Mouse (Mus musculus) kidney, adult 2 months (tissue): Measurements from ENCODE around the gene Hsh2d. TPM values are rescaled to one million over a fixed set of nuclear protein-coding genes. Genes with fewer than 3 reads are reported as not detected.
A peak's percentile ranks its signal among the peaks of the same experiment; 100 is the strongest.

Experiments
- DNase-seq: peaks from one replicate; pipeline ENCODE4 v3.0.0; 2021
- H3K27ac ChIP-seq: fragments of 200-500 bp; 2 replicates; pipeline ENCODE4 v1.5.1; 2012; ENCODE audit warnings: low read depth, low read length, control low read depth, inconsistent platforms; ENCODE audit not compliant: insufficient read depth
- H3K27me3 ChIP-seq: fragments of 200-500 bp; replicated peaks from 2 replicates; pipeline ENCODE4 v1.6.1; 2012; ENCODE audit warnings: mild to moderate bottlenecking, moderate library complexity, low read length, inconsistent platforms; ENCODE audit not compliant: control insufficient read depth, insufficient read depth
- H3K36me3 ChIP-seq: fragments of 200-500 bp; 2 replicates; pipeline ENCODE4 v1.6.1; 2012; ENCODE audit warnings: mild to moderate bottlenecking, moderate library complexity, low read length, inconsistent platforms; ENCODE audit not compliant: control insufficient read depth, insufficient read depth
- H3K4me1 ChIP-seq: fragments of 200-500 bp; 2 replicates; pipeline ENCODE4 v1.6.1; 2011; ENCODE audit warnings: low read length; ENCODE audit not compliant: control insufficient read depth, insufficient read depth
- H3K4me3 ChIP-seq: fragments of 200-500 bp; 2 replicates; pipeline ENCODE4 v1.5.1; 2011; ENCODE audit warnings: mild to moderate bottlenecking, low read depth, low read length, control low read depth; ENCODE audit not compliant: insufficient read depth
- CTCF ChIP-seq: fragments of 200-500 bp; conservative IDR thresholded peaks from 2 replicates; pipeline ENCODE4 v1.5.1; 2011; ENCODE audit warnings: low read depth, mild to moderate bottlenecking, control low read depth, low read length, moderate library complexity, mixed read lengths; ENCODE audit not compliant: insufficient read depth, insufficient read length
- POLR2A ChIP-seq: fragments of 200-500 bp; IDR thresholded peaks from one replicate; pipeline ENCODE4 v1.6.1; 2011; ENCODE audit warnings: low read depth, low read length, control low read depth
- WGBS: fragments of 180-500 bp; shearing (Covaris S2); methylation state at CpG from one replicate; pipeline ENCODE4 v1.1.7; 2018; 5-methylcytosine and 5-hydroxymethylcytosine counted together
- polyA plus RNA-seq: library from polyadenylated mRNA; depleted of rRNA; stranded (reverse); fragments of >200 nt; gene quantifications from 2 replicates; pipeline ENCODE4 v1.2.3, GENCODE M21; 2012

Gene Hsh2d
- polyA plus RNA-seq, 1 experiment = 1.9 TPM

DNA sequence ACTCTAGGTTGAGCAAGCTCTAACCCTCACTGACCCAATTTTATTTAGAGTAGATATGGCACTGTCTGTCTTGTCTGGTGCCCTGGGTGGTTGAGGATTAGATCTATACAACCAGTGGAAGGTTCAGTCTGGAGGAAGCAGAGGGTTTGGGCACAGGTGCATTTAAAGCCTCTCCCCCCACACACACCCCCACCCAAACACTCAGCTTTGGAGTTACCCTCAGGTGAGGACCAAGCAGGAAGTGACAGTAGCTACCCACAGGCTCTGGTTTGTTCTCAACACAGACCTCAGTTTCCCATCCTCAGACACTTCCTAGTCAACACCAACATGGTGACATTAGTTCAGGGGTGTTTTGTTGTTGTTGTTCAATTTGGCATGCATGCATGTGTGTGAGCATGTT is 26.6 kb upstream of the Hsh2d start:
- no peaks in the 10 kb centered on the region for H3K36me3 ChIP-seq
- peaks cover 15% of the 10 kb centered on the region for H3K4me1 ChIP-seq
- DNase-seq = no peak
- no peak overlapping the region for H3K27ac ChIP-seq
- H3K27me3 ChIP-seq = no peaks in the 10 kb centered on the region
- TF ChIP-seq CTCF (no peak), POLR2A (no peak)
- no peak overlapping the region for H3K4me3 ChIP-seq

DNA sequence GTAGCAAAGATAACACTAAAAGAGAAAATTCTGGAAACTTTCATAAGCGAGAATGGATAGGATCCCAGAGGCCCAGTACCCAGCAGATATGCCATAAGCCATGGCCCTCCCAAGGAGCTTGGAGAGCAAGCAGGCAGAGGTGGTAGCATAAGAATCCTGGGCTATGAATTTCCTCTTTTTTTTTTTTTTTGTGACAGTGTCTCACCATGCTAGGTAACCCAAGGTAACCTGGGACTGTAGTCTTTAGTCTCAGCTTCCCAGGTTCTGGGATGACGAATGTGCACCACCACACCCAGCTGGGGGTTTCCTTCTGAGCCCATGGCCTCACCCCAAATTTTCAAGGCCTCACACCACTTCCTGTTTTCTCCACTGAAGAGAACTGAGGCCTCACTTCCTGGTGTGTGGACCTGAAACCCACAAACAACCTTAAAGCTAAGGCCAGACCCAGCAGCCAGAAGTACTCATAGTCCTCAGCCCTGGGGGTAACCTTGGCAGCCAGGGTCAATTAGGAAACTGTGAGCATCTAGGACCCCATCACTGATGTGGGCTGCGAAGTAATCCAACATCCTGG is 20.3 kb upstream of the Hsh2d start:
- no peak for TF ChIP-seq CTCF
- no peak for TF ChIP-seq POLR2A
- H3K27ac ChIP-seq = peak overlapping the region; percentile 49; the same call in 1 of the 2 replicates
- H3K4me1 ChIP-seq = no peaks in the 10 kb centered on the region
- no peak for DNase-seq
- no peak overlapping the region for H3K4me3 ChIP-seq
- no peaks in the 10 kb centered on the region for H3K27me3 ChIP-seq
- WGBS = 94% methylated on average over 3 of the region's 3 CpGs
- H3K36me3 ChIP-seq = peaks cover under 1% of the 10 kb centered on the region

DNA sequence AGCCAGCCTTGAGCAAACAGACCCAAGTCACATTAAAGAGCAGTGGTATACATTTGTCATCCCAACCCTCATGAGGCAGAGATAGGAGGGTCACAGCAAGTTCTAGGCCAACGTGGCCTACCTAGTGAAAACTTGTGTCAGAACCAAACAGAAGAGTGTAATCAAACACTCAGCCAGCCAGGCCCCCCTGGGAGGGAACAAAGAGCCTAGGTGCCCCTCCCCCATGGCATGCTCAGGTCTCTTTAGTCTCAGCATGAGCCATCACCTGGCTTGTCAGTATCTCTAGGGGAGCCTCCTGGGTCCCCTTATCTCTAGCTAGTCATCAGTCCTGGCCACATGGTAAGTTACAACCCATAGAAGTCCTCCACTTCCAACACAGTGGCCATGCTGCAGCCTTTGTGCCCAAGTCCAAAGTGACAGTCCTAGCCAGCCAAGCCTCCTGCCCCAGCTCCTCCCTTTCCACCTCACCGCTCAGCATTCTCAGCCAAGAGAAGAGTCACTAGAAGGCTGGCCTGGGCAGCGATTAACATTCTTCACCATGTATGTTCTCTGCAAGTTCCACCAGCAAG is 19.7 kb upstream of the Hsh2d start:
- Histone ChIP-seq H3K4me3 (no peak overlapping the region), H3K27ac (peak overlapping the region; percentile 49; the same call in 1 of the 2 replicates), H3K4me1 (no peaks in the 10 kb centered on the region), H3K27me3 (no peaks in the 10 kb centered on the region), H3K36me3 (peaks cover 2% of the 10 kb centered on the region)
- 57% methylated on average over 3 of the region's 3 CpGs for WGBS
- no peak for TF ChIP-seq POLR2A
- DNase-seq = peak; percentile 89

DNA sequence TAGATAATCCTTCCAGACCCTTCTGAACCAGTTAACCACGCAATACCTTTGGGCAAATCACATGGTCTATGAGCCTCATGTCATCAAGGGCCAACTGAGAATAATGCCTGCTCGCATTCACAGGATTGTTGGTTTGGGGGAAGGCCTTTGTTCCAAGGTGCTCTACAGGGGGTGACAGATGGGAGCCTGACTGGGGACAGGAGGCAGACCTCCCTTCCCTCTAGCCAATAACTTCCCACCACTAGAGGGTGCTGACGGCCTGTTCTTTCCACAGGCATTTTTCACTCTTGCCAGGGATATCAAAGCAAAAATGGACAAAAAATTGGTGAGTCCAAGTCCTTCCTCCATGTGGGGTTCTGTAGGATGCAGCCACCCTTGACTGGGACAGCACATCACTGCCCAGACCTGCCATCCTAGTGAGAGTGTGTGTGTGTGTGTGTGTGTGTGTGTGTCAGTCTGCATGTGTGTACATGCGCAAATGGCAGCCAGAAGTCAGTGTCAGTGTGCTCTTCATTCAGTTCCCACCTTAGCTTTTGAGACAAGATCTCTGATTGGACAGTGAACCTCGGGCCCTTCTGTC is 12.0 kb upstream of the Hsh2d start:
- Histone ChIP-seq H3K36me3 (peaks cover 2% of the 10 kb centered on the region), H3K4me3 (no peak overlapping the region), H3K27me3 (no peaks in the 10 kb centered on the region), H3K27ac (no peak overlapping the region), H3K4me1 (no peaks in the 10 kb centered on the region)
- TF ChIP-seq CTCF = peak; percentile 79
- no peak for TF ChIP-seq POLR2A
- peak; percentile 68 for DNase-seq
- WGBS = 68% methylated on average over 5 of the region's 5 CpGs

DNA sequence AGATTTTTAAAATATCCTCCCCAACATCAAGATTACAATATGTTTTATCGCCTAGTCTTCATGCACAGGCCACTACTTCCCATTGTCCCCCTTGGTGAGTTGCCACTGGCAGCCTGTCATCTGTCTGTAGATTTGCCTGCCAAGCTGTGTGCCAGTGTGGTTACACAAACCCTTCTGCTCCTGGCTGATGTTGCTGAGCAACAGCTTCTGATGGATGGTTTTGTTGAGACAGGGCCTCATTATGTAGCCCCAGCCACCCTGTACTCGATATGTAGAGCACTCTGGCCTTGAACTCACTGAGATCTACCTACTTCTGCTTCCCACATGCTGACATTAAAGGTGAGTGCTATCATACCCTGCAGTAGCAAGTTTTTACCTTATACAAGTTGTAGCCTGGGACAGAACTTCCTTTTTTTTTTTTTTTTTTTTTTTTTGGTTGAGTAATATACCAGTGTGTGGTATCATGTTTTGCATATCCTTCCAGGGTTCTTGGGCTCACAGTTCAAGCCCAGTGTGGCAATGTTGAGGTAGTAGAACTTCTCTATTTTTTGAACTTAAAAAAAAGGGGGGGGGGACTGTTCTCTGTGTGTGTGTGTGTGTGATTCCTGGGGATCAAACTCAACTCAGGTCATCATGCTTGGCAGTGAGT is 5.8 kb upstream of the Hsh2d start:
- Histone ChIP-seq H3K36me3 (no peaks in the 10 kb centered on the region), H3K27ac (no peak overlapping the region), H3K4me1 (peaks cover 6% of the 10 kb centered on the region; the same call in 1 of the 2 replicates), H3K27me3 (no peaks in the 10 kb centered on the region), H3K4me3 (no peak overlapping the region)
- 88% methylated on average over 2 of the region's 2 CpGs for WGBS
- no peak for TF ChIP-seq CTCF
- TF ChIP-seq POLR2A = no peak
- no peak for DNase-seq

DNA sequence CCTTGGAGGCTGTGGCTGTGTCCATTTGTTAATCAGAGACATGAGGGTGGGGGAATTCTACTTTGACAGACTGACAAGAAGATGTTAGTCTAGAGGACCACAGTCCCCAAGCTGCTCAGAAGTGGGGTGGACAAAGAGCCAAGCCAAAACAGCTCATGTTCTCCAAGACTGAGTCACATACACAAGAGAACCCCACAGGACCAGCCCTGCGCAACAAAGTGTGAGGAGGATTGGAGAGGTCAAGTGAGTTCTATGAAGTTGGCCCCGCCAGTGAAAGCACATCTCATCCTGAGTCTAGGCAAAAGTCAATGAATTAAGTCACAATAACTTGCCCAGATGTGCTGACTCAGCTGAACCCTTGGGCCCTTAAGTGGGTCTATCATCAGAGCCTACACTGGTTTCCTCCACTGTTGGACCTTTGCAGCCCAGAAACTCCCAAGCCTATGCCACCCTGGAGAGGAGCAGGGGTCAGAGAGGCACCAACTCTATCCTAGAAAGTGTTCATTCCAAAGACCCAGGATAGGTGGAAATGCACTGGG is 1.6 kb upstream of the Hsh2d start:
- no peak overlapping the region for H3K27ac ChIP-seq
- no peaks in the 10 kb centered on the region for H3K27me3 ChIP-seq
- WGBS = 93% methylated on average over 2 of the region's 2 CpGs
- TF ChIP-seq CTCF (no peak), POLR2A (no peak)
- DNase-seq = no peak
- H3K4me1 ChIP-seq = peaks cover 6% of the 10 kb centered on the region; the same call in 1 of the 2 replicates
- H3K4me3 ChIP-seq = no peak overlapping the region
- H3K36me3 ChIP-seq = no peaks in the 10 kb centered on the region

DNA sequence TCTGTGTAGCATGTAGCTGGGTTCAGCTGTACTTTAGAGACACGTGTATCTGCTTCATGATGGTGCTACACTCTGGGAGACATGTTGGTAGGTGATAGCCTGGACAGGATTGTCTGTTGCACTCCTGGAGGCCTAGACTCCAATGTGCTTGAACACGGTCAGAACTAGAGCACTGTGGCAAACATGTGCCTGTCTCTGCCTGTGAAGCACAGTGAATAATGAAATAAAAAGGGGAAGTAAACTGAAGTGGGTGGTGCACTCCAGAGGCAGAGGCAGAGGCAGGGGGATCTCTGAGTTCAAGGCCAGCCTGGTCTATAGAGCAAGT is 739 bp downstream of the Hsh2d start:
- no peaks in the 10 kb centered on the region for H3K36me3 ChIP-seq
- no peak for DNase-seq
- no peak for TF ChIP-seq POLR2A
- no peak for TF ChIP-seq CTCF
- H3K4me3 ChIP-seq = no peak overlapping the region
- no peaks in the 10 kb centered on the region for H3K27me3 ChIP-seq
- 85% methylated on average over 2 of the region's 2 CpGs for WGBS
- H3K27ac ChIP-seq = no peak overlapping the region
- H3K4me1 ChIP-seq = no peaks in the 10 kb centered on the region
